Mouse (Mus musculus) cerebellum, adult 2 months (tissue): ENCODE results near the gene Myo18a.

Experiments
- CTCF ChIP-seq: fragments of 200-500 bp; IDR thresholded peaks from 2 replicates; pipeline ENCODE4 v1.5.1; 2011; ENCODE audit warnings: low read depth, mild to moderate bottlenecking, control low read depth, low read length, moderate library complexity, borderline replicate concordance; ENCODE audit not compliant: insufficient read depth
- POLR2A ChIP-seq: fragments of 200-500 bp; IDR thresholded peaks from 2 replicates; pipeline ENCODE4 v1.6.1; 2011; ENCODE audit warnings: low read length, control low read depth, borderline replicate concordance; ENCODE audit not compliant: insufficient read depth

DNA sequence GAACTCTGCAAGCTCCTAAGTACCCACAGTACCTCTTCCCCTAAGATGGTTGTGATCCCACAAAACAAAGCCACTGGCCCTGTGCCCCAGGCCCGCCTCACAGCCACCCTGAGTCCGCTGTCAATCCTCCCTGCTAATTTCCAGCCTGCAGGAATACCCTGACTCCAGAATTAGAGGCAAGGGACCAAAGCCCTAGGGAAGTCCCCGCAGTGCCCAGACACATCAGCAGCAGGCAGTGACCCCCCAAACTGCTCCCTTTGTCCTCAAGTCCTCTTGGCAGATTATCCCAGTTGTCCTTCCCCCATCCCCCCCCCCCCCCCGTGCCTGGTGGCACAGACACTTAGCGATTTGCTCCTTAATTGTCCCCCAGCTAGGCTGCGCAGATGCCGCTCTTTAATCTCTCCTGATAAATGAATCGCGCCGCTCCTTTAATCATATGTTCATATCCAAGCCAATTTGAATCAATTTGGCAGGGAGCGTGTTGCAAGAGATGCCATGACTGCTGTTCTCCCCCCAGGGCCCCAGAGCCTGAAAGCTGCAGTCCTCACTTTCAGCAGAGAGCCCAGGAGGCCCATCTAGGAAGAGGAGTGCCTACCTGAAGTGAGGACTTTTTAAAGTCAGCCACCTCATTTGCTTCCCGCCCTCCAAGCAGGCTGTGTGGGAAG, 104.5 kb downstream of the Myo18a start:
- no peak for TF ChIP-seq CTCF
- no peak for TF ChIP-seq POLR2A
